Mouse (Mus musculus) layer of hippocampus, adult 8-10 months (tissue): ENCODE measurements around the gene Gm10300. TPM values are rescaled to one million over a fixed set of nuclear protein-coding genes. Genes with fewer than 3 reads are reported as not detected.
A peak's percentile ranks its signal among the peaks of the same experiment; 100 is the strongest.

ENCODE experiments used
- DNase-seq, 2 experiments: peaks; one replicate each; pipeline ENCODE4 v3.0.0; 2022; ENCODE audit warnings: low spot score in 2 of 2
- total RNA-seq, 4 experiments: library from RNA; stranded (reverse); gene quantifications; 2 replicates each; pipeline ENCODE4 v1.2.4; 2022

The Gm10300 gene
- under 1 TPM in 2 of 4 experiments, not detected in 2; 0.20 to 0.23 TPM for total RNA-seq

DNA sequence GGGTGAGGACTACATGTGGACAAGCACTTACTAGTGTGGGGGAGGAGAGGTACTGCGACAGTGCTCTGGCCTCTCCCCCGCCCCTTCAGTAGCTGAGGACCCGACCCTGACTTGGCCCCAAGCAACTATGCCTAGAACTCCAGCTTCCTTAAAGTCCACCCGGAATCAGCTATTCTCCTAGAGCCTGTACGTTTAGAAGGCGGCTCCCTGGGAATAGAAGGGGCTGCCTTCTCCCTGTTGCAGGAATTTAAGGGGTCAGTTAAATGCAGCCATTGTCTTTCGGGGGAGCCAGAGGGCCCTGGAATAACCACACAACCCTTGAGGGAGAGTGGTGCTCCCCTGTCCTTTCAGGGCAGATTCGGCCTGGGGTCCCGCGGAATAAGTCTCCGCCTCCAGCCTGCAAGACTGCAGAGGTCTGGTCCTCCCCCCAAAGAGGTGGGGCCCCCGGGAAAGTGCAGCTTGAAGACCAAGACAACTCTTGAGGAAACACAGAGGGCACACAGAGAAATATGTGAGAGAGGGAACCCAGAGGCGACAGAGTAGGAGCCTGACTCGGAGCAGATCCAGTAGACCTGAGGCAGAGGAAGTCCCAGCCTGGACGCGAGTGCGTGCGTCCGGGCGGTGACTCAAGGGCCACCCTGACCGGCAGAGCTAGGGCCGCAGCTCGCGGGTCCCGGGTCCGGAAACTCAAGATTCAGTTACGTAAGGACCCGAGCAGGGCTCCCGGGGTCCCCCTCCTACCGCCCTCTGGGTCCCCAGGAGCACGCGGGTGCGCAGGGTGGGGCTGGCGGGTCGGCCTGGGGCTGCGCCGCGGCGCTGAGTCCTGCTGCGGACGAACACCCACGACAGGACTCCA lies at the start of gene Gm10300:
Gm10300 (plus strand) TSS at position 621 of the 856 bp plus-strand sequence.
- DNase-seq: no peak

DNA sequence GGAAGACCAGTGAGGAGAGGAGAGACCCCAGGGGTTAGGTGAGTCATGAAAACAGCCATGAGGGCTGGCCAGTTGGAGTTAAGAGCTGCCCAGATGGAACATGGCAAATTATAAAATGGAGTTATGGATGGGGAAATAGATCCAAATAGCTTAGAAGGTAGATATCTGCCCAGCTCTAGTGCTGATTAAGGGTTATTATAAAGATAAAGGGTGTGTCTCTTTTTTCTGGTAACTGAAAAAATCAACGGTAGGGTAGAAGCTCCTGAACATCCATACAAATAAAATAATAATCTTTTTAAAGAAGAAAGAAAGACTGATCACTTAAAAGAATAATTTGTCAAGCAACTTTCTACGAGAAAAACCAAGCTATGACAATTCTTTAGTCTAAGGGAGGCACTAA lies 49.2 kb upstream of the Gm10300 start:
- no peak for DNase-seq

DNA sequence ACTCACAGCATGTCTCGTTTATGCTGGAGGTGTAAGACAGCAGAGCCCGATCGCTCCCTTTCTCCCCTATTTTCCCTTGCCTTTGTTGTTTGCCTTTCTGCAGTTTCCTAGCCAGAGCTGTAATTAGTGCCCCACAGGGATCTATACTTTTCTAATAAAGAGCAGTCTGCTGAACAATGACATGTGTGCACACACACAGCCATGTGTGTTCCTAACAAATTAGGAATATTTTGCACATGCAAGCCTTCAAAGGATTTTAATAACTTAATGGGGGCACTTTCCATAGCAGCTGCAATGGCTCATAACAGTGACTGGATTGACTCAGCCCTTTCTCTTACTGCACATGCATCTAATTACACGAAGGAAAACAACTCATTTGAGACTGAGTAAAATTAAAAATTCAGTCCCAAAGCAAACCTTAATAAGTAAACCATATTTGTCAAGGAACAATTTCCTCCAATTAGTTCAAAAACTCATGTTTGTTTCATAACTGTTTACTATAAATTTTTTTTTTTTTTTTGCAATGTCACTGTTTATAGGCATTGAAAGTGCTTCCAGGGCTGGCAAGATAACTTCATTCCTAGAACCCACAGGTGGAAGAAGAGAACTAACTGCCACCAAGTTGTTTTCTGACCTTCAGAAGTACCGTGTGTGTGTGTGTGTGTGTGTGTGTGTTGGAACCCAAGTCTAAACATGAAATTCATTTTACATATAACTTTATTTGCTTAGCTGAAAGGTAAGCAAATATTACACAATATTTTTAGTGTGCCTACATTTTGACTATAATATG lies 48.6 kb upstream of the Gm10300 start:
- DNase-seq: no peak

DNA sequence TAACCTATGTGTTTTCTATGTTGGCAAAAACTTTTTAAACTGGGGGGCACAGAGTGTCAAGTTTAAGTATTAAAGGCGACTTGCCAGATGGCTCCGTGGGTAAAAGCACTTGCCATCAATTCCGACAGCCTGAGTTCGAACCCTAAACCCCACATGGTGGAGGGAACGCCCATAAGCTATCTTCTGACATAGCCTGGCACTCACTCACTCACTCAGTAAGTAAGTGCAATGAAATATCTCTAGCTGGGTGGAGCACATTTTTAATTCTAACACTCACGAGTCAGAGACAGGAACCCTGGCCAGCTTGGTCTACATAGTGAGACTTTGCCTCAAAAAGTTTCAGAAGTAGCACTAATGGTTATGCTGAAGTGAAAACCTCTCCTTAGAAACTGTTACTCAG lies 47.3 kb upstream of the Gm10300 start:
- DNase-seq: no peak

DNA sequence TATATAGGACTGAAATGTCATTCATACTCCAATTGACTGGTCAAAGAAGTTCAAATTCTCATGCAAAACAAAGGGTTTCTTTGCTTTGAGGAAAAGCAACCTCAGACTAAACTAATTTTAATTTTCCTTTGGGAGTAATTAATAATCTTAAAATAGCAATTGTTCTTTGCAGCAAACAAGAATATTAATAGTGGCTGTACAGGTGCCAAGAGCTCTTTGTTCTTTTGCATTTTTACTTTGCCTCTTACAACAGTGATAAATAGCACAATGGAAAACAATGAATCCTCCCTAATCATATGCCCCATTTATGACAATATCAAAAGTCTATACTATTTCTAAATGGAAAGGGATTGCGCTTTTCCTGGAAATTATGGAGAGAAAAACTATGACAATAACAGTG lies 46.7 kb upstream of the Gm10300 start:
- no peak for DNase-seq

DNA sequence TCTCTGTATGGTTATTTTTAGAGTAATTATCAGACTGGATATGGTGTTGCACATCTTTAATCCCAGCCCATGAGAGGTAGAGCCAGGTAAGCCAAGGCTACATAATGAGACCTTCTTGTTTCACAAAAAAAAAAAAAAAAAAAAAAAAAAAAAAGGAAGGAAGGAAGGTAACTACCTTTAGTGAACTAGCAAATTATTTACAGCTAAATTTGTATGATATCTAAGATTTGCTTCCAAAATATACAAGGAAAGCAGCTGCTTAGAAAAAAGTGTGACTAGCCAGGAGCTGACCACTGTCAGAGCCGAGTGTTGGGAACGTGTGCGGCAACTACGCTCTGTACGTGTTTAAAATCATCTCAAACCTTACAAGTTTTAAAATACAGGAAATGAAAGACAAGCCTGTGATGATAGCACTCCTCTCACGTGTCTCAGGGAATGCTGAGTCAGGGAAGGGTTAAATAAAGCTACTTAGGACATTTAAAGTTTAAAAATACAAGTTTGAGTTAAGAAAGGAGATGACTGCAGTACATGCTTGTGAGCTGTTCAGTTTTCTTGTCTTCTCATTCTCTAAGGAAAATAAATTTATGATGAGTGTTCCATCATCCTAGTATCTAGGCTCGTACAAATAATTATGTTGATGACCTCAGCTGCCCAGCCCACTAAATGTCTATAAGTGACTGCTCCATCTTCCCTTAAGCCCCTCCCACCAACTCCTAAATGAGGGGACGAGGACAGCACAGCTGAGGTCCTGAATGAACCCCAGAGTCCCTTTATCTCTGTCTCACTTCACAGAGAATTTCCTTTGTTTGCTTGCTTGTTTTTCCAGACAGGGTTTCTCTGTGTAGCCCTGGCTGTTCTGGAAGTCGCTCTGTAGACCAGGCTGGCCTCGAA lies 44.4 kb upstream of the Gm10300 start:
- no peak for DNase-seq

DNA sequence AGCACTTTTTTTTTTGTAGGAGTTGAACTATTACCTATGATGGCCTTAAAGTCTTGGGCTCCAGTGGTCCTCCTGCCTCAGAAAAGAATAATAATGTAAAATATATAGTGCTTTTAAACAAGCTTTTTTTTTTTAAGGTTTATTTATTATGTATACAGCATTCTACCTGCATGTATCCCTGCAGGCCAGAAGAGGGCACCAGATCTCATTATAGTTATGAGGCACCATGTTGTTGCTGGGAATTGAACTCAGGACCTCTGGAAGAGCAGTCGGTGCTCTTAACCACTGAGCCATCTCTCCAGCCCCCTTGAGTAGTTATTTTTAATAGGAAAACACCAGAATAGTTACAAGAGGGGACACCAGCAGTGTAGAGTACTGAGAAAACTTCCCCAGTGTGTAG lies 41.3 kb upstream of the Gm10300 start:
- DNase-seq: no peak

DNA sequence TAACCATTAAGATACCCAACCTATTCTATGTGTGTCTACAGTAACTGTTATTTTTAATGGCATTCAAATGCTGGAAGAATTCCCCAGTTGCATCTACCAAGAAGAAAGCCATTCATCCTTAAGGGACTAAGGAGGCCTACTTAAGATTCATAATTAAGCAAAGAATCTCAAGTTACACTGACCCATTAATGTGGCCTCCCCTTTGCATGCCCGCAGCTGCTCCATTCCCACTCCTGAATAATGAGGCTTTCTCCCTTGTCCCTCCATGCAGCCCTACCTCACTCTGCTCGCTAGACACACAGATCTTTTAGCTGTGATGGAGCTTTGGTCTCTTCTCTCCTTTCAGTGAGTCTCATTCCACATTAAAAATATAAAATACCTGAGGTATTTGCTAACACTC lies 40.3 kb upstream of the Gm10300 start:
- no peak for DNase-seq

DNA sequence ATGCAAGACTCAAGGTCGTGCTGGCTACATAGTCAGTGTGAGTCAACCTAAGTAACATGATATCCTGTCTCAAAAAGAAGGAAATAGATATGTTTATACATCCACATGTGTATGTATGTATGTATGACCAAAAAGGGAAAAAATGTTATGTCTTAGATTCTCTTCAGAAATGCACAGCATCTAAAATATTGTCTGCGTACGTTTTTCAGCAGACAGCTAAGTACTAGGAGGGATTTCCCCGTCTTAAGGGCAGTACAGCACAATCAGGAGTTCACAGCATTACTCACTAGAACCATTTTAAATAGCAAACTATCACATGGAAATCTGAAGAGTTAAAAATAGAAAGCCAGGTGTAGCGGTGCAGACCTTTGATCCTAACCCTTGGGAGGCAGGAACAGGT lies 37.4 kb upstream of the Gm10300 start:
- no peak for DNase-seq

DNA sequence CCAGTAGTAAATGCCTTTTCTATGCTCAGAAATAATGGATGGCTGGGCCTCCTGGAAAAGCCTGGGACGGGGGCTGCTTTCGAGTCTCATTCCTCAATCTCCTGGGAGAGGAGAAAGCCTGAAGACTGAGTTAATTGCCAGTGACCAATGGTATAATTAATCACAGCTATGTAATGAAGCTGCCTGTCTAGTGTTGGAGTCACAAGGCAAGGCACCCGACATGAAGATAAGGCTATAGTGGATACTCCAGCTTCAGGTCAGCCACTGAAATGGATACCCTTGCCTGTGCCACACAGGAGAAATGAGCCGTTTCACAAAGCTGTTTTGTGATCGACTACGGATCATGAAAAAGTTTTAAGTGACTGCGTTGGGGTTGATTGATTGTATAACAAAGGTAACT lies 36.5 kb upstream of the Gm10300 start:
- no peak for DNase-seq

DNA sequence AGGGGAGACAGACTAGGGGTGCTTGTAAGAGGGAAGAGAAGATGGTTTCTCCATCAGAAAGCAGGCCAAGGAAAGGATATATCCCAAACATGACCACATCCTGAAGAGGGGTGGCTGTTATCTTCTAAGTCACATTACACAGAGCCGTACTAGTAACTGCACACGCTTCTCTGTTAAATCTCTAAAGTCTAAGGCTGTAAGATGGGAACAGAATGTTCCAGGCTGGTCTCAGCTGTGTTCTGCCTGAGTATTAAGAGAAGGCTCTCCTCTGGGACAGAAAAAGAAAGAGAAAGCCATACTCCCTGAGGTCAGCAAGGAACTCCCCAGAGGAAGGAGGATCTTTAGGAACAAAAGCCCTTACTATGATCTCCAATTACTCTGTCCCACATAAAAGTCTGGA lies 35.7 kb upstream of the Gm10300 start:
- no peak for DNase-seq

DNA sequence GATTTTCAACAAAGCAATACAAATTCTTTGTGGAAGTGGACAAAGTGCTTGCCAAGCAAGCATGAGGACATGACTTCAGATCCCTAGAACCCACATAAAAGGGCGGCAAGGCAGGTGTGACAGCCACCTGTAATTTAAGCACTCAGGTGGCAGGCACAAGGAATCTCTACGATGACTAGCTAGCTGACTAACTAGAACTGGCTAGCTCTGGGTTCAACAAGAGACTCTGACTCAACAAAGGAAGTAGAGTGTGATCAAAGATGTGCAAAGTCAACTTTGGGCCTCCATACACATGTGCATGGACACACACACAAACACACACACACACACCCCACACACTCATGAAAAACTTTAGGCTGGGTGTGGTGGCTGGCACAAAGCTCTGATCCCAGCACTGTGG lies 35.0 kb upstream of the Gm10300 start:
- no peak for DNase-seq

DNA sequence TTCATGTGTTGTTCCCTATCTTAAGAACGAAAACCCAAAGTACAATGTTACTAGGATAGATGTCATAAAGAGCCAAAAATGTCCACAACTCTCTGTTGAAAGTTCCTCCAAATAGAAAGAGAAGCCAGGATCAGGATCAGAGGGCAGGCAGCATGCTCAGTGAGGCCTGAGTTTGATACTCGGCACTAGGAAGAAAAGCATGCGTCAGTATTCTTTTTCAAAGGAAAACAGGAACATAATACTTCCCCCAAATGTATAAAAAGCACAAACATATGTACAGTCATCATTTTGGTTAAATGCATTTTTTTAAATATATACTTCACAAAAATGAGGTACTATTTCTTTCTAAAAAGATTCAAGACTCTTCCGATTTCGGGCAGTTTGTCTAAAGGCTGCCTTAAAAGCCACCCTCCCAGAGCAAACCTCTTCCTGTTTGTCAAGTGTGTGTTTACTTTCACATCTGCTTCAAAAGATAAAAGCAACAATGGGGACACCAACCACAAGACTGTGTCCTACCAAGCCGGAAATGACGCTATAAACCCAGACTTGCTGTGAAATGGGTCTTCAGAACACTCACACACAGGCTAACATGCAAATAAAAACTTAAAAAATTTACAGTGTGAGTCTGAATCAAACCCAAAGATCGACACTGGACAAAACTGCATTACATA lies 34.4 kb upstream of the Gm10300 start:
- no peak for DNase-seq

DNA sequence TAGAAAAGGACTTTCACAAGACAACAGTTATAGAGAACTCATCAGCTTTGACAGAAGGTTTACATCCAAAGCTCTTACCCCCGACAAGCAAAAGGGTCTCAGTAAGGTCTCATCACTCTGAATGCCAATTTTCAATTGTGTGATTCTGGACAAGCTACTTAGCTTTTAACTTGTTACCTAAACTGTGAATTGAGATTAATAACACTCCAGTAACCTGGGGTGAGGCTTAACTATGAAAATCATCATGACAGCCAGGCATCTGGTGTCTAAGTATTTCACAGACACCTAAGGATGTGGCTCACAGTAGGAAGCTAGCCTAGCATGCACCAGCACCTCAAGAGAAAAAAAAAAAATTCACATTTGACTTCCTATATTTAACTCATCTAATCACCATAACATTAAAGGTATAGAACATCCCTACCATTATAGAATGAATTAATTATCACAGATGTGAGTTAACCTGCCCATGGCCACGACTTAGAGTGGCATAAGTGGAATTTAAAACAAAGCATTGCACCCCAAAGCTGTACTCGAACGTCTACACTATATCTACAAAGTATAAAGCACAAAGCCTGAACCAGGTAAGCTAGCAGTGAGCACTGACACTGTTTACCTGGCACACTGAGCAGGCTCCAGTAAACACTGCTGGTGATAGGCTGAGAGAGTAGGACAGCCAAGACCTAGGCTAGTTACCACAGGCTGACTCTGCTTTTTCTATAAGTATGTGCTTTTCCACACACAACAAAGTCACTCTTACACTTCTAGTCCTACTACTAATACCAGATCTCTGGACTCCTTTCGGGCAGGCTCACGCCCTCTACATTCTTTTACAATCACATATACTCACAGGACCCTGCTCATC lies 32.8 kb upstream of the Gm10300 start:
- no peak for DNase-seq

DNA sequence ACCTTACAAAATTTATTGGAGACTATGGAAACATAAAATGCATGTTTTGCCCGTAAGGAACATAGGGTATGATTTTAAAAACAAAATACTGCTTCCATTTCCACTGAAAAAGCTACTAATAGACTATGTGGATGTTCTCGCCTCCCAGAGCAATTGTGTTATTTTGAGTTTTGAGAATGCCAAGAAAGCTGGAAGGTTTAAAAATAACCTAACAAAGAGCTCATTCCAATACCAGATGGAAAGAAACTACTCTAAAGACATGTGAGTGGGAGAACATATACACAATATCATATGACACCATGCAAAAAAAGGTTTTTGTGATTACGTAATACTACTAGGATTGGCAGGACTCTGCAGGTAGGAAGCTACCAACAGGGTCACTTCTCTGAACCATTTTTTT lies 30.8 kb upstream of the Gm10300 start:
- no peak for DNase-seq

DNA sequence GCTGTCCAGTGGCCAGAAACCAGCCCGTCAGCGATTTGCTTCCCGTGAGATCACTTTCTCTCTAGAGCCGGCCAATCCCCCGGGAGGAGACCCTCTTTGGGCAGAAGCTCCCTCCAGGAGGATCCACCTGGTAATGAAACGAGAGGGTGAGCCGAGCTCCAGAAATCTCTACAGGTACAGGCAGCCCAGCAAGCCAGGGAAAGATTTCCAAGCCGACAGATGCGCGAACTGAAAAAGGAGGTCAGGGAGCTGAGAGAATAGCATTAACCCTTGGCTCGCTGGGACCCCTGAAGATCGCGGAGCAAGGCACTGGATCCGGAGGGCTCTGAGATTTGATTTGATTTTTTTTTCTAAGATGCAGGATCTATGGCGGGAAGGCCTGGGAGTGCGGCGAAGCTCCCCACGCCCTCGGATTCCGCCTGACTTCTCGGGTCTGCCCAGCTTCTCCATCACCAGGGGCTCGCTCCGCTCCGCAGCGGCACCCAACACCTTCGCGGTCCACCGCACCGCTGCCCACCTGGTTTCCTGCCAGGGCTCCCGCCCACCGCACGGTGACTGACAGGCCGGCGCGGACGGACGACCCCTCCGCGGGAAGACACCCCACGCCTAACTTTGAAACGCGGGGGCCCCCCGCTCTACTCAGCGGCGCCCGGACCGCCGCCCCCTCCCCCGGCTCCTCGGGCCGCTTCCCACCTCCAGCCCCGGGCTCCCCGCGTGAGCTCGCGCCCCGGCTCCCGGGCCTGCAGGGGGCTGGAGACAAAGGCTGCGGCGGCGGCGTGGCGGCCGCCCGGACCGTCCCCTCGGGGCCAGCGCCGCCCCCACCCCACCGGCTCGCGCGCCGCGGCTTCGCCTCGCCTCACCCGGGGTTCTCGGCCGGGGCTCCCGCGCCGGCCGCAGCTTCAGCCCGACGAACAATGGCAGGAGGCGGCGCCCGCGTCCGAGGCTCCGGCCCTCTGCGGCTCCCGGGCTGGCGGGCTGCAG lies 26.2 kb upstream of the Gm10300 start:
- peak in 1 of 2 experiments; percentile 9 for DNase-seq

DNA sequence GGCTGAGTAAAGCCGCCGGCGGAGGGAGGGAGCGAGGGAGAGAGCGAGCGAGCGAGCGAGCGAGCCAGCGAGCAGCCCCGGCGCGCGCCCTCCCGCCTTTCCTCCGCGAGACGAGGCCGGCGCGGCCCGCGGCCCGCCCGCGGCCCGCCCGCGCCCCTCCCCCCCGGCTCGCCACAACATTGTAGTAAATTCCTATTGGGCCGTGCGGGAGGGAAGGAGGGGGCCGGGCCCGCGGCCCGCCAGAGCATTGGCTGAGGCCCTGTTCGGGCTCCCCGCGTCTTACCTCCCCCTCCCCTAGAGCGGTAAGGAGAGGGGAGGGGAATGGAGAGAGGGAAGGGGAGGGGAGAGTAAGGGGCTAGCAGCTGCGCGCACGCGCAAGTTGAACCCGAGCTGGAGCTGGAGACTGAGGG lies 25.5 kb upstream of the Gm10300 start:
- DNase-seq: peak; percentile 78 to 79

DNA sequence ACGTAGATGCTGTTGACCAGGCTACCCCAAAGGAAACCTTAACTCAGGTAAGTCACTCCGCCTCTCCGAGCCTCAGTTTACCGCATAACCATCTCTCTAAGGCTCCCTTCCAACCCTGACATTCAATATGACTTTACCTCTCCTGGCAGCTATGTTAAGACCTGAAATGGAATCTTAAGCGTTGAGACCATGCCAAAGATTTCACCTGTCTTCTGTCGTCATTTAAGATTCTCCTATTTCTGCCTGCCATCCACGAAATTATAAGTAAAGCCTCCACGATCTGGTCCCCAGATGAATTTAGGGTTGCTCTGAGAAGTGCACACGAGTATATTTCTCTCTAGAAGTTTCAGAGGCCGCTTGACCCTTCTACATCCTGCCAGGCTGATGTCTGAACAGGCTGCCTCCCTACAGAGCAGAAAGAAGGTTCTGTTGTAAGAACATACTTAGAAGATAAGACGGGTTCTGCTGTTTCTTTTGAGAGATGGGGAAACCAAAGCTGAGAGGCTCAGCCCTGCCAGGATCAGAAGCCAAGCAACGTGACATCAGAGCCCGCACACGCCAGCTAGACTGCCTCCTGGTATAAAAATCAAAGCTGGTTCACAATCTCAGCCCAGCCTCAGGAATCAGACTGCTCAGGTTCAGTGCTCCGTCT lies 24.8 kb upstream of the Gm10300 start:
- DNase-seq: no peak
